ENCODE assay signal across 29 mouse cellular contexts in the genomic region with DNA sequence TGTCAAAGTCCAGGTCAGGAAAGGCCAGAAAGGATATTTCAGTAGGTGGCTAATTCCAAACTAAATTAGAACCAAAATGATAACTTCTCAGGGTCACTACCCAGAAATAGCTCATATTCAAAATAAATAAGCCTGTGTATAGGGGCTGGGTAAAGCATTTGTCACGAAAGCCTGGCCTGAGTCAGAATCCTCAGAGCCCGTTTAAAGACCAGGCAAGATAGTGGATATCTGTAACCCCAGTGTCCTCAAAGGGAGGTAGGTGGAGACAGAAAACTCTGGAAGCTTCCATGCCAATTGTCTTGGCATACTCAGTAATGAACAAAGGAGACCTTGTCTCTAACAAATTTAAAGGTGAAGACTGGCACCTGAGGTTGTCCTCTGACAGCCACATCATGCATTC. TPM values are rescaled to one million over a fixed set of nuclear protein-coding genes. Genes with fewer than 3 reads are reported as not detected.
DNase-seq lines count a peak whose midpoint lies in the region; ATAC-seq and TF ChIP-seq lines count a peak whose summit lies in the region.
"Had no signal": no experiment of that assay in that cellular context is flagged by ENCODE, and none has a peak within 500 bp of the region (broad histone marks: within the 10 kb centered on the region; RNA-seq: fewer than 3 reads in every experiment).

No protein-coding gene starts in this region.

- peak overlapping the region; percentile 46; the same call in 1 of the 2 replicates for H3K27ac ChIP-seq in intestine, postnatal 0 days (ENCODE audit: low read depth, low read length)
- no peak overlapping the region for H3K27ac ChIP-seq in intestine, embryonic 16.5 days (ENCODE audit: low read length)
- H3K27ac ChIP-seq in liver, embryonic 14.5 days: no peak overlapping the region
- no peak overlapping the region for H3K27ac ChIP-seq in forebrain, embryonic 14.5 days (ENCODE audit: low read depth, low read length)
- H3K27ac ChIP-seq: embryonic facial prominence, embryonic 10.5 days; embryonic facial prominence, embryonic 13.5 days; forebrain, embryonic 12.5 days; heart, embryonic 13.5 days; hindbrain, embryonic 14.5 days; hindbrain, postnatal 0 days had no signal

- DNase-seq in c-Kit-positive CD71-positive TER-119-negative erythroid progenitor cells, embryonic 14.5 days (ENCODE audit: low read depth): peak; percentile 46
- DNase-seq in liver, embryonic 14.5 days (ENCODE audit: low read depth in 3 of 3, low spot score in 3 of 3): peak in 1 of 3 experiments; percentile 12
- no peak for DNase-seq in kidney, adult 8-10 months
- no peak for DNase-seq in forebrain, embryonic 14.5 days (ENCODE audit: low spot score)
- DNase-seq in left cerebral cortex, adult 11 months (ENCODE audit: low spot score): no peak
- DNase-seq: adrenal gland, adult 2 months; adrenal gland, postnatal 14 days; B cell, adult 2 months; cerebellum, adult 11-12 months; cerebellum, adult 8-10 months; cerebellum, postnatal 10 days; cerebellum, postnatal 36 days; embryo, embryonic 11 days; gastrocnemius, postnatal 10 days; heart, adult 18-20 months; heart, postnatal 14 days; heart, postnatal 4 days had no signal

- H3K27me3 ChIP-seq in intestine, postnatal 0 days (replicated peaks; ENCODE audit: control insufficient read depth, insufficient read depth, low read length): no peaks in the 10 kb centered on the region
- no peaks in the 10 kb centered on the region for H3K27me3 ChIP-seq in intestine, embryonic 16.5 days (replicated peaks; ENCODE audit: control insufficient read depth, insufficient read depth, low read length)
- H3K27me3 ChIP-seq in liver, embryonic 14.5 days (ENCODE audit: control insufficient read depth, insufficient read depth, low read length): no peaks in the 10 kb centered on the region
- H3K27me3 ChIP-seq in forebrain, embryonic 14.5 days (replicated peaks; ENCODE audit: control insufficient read depth, insufficient read depth, low read length): no peaks in the 10 kb centered on the region
- H3K27me3 ChIP-seq: embryonic facial prominence, embryonic 13.5 days; forebrain, embryonic 12.5 days had no signal

- peaks cover 3% of the 10 kb centered on the region; the same call in 1 of the 2 replicates for H3K4me1 ChIP-seq in intestine, postnatal 0 days (replicated peaks; ENCODE audit: control insufficient read depth, insufficient read depth, low read length)
- no peaks in the 10 kb centered on the region for H3K4me1 ChIP-seq in intestine, embryonic 16.5 days (ENCODE audit: control insufficient read depth, insufficient read depth, low read length)
- H3K4me1 ChIP-seq in liver, embryonic 14.5 days (replicated peaks; ENCODE audit: control insufficient read depth in 2 of 2, insufficient read depth in 2 of 2, low read length in 1 of 2): peaks cover 13 to 22% of the 10 kb centered on the region in 2 experiments
- H3K4me1 ChIP-seq in forebrain, embryonic 14.5 days (ENCODE audit: control insufficient read depth, insufficient read depth, low read length): no peaks in the 10 kb centered on the region
- H3K4me1 ChIP-seq: embryonic facial prominence, embryonic 10.5 days; forebrain, embryonic 12.5 days had no signal

- H3K9ac ChIP-seq in intestine, postnatal 0 days (ENCODE audit: low read depth, low read length): no peak overlapping the region
- no peak overlapping the region for H3K9ac ChIP-seq in intestine, embryonic 16.5 days (ENCODE audit: low read depth, low read length)
- no peak overlapping the region for H3K9ac ChIP-seq in liver, embryonic 14.5 days (replicated peaks)
- H3K9ac ChIP-seq in forebrain, embryonic 14.5 days (ENCODE audit: low read length): no peak overlapping the region
- H3K9ac ChIP-seq: embryonic facial prominence, embryonic 13.5 days; forebrain, embryonic 12.5 days; heart, embryonic 13.5 days; hindbrain, embryonic 14.5 days had no signal

- ATAC-seq in intestine, postnatal 0 days: no peak
- no peak for ATAC-seq in intestine, embryonic 16.5 days
- ATAC-seq in liver, embryonic 14.5 days (ENCODE audit: insufficient read depth): peak; percentile 63; the same call in 1 of the 2 replicates
- peak; percentile 61 for ATAC-seq in megakaryocyte progenitor cell, adult 5-6 weeks (replicated peaks; ENCODE audit: poor library complexity)
- no peak for ATAC-seq in forebrain, embryonic 14.5 days
- ATAC-seq: forebrain, embryonic 16.5 days; hindbrain, postnatal 0 days had no signal

- TF ChIP-seq CTCF in intestine, postnatal 0 days (IDR thresholded peaks at IDR 0.05; ENCODE audit: low read depth): no peak
- TF ChIP-seq CTCF in liver, embryonic 14.5 days (IDR thresholded peaks at IDR 0.05; ENCODE audit: low read depth): no peak

- H3K9me3 ChIP-seq in intestine, postnatal 0 days (ENCODE audit: control insufficient read depth): no peaks in the 10 kb centered on the region
- no peaks in the 10 kb centered on the region for H3K9me3 ChIP-seq in intestine, embryonic 16.5 days (ENCODE audit: control insufficient read depth, low read length)
- H3K9me3 ChIP-seq in liver, embryonic 14.5 days (ENCODE audit: control insufficient read depth, low read length): no peaks in the 10 kb centered on the region
- no peaks in the 10 kb centered on the region for H3K9me3 ChIP-seq in forebrain, embryonic 14.5 days (replicated peaks; ENCODE audit: control insufficient read depth, low read length)
- H3K9me3 ChIP-seq: embryonic facial prominence, embryonic 10.5 days; embryonic facial prominence, embryonic 13.5 days; forebrain, embryonic 12.5 days; G1E; heart, embryonic 13.5 days had no signal

- H3K4me2 ChIP-seq in intestine, postnatal 0 days (replicated peaks; ENCODE audit: low read depth): no peak overlapping the region
- H3K4me2 ChIP-seq in intestine, embryonic 16.5 days (ENCODE audit: low read depth, low read length): no peak overlapping the region
- no peak overlapping the region for H3K4me2 ChIP-seq in liver, embryonic 14.5 days (ENCODE audit: low read depth)
- no peak overlapping the region for H3K4me2 ChIP-seq in forebrain, embryonic 14.5 days (ENCODE audit: low read length)
- H3K4me2 ChIP-seq: embryonic facial prominence, embryonic 13.5 days; forebrain, embryonic 12.5 days; heart, embryonic 13.5 days; hindbrain, embryonic 14.5 days had no signal

- H3K36me3 ChIP-seq in intestine, postnatal 0 days (ENCODE audit: control insufficient read depth, insufficient read depth): no peaks in the 10 kb centered on the region
- H3K36me3 ChIP-seq in intestine, embryonic 16.5 days (ENCODE audit: control insufficient read depth, insufficient read depth, low read length): no peaks in the 10 kb centered on the region
- no peaks in the 10 kb centered on the region for H3K36me3 ChIP-seq in liver, embryonic 14.5 days (replicated peaks; ENCODE audit: control insufficient read depth, insufficient read depth, low read depth)
- no peaks in the 10 kb centered on the region for H3K36me3 ChIP-seq in forebrain, embryonic 14.5 days (ENCODE audit: control insufficient read depth, insufficient read depth, low read length)
- H3K36me3 ChIP-seq: embryonic facial prominence, embryonic 10.5 days; embryonic facial prominence, embryonic 13.5 days; forebrain, embryonic 12.5 days; G1E; heart, embryonic 13.5 days had no signal

- H3K4me3 ChIP-seq in intestine, postnatal 0 days (ENCODE audit: low read depth, low read length): no peak overlapping the region
- H3K4me3 ChIP-seq in intestine, embryonic 16.5 days (ENCODE audit: low read length): no peak overlapping the region
- H3K4me3 ChIP-seq in liver, embryonic 14.5 days (ENCODE audit: insufficient read depth in 1 of 2, low read depth in 2 of 2, low read length in 2 of 2): no peak overlapping the region
- H3K4me3 ChIP-seq in forebrain, embryonic 14.5 days (ENCODE audit: low read depth, low read length): no peak overlapping the region
- H3K4me3 ChIP-seq: embryonic facial prominence, embryonic 10.5 days; embryonic facial prominence, embryonic 13.5 days; erythroblast, embryonic 14.5 days; forebrain, embryonic 12.5 days; heart, embryonic 13.5 days had no signal

- WGBS in intestine, postnatal 0 days: 45% methylated on average over 2 of the region's 2 CpGs
- 63% methylated on average over 2 of the region's 2 CpGs for WGBS in intestine, embryonic 16.5 days
- WGBS in liver, embryonic 14.5 days (ENCODE audit: insufficient replicate concordance): 11% methylated on average over 2 of the region's 2 CpGs
- 85% methylated on average over 2 of the region's 2 CpGs for WGBS in forebrain, embryonic 14.5 days

- peak; percentile 3; the same call in 1 of the 2 replicates for TF ChIP-seq EP300 in liver, embryonic 14.5 days (IDR thresholded peaks at IDR 0.05; ENCODE audit: low read depth)

RNA-seq across cellular contexts. Expression of a gene that starts 16.3 kb away (rescaled TPM):
- polyA plus RNA-seq in intestine, postnatal 0 days (2015; fragmentation: Nextera tagmentation; extraction: Ambion mirVana): 110 and 112 TPM in 2 replicates
- 45.6 and 48.7 TPM in 2 replicates for polyA plus RNA-seq in intestine, embryonic 16.5 days (2015; fragmentation: Nextera tagmentation; extraction: Ambion mirVana)
- polyA plus RNA-seq in liver, embryonic 14.5 days (2012; rRNA removed): 13.6 and 19.4 TPM in 2 replicates
- polyA plus RNA-seq in liver, embryonic 14.5 days (2014; fragmentation: Nextera tagmentation; extraction: Ambion mirVana): 26.4 and 31.2 TPM in 2 replicates
- 41.6 and 43.4 TPM in 2 replicates for total RNA-seq in megakaryocyte progenitor cell, adult 5-6 weeks (2015)
- total RNA-seq in megakaryocyte progenitor cell, adult 5-6 weeks (2017): 31.7 and 41.7 TPM in 2 replicates
- polyA plus RNA-seq in forebrain, embryonic 14.5 days (2014; fragmentation: Nextera tagmentation; extraction: Ambion mirVana): 28.2 and 35.2 TPM in 2 replicates

Comparison
In these comparisons a context has a peak if more than half of its experiments do, and no peak if none do; other contexts are left out.
1. ATAC-seq: peak in liver, embryonic 14.5 days (single experiment) and megakaryocyte progenitor cell, adult 5-6 weeks (single experiment); none in intestine, postnatal 0 days (single experiment), intestine, embryonic 16.5 days (single experiment) and forebrain, embryonic 14.5 days (single experiment).